Mouse (Mus musculus) gastrocnemius, adult 18-20 months (tissue): ENCODE results near the gene Rora. TPM values are rescaled to one million over a fixed set of nuclear protein-coding genes. Genes with fewer than 3 reads are reported as not detected.
A peak's percentile ranks its signal among the peaks of the same experiment; 100 is the strongest.

Experiments used
- DNase-seq: peaks from one replicate; pipeline ENCODE4 v3.0.0; 2021; ENCODE audit warnings: low spot score
- total RNA-seq, 2 experiments: library from RNA; stranded (reverse); gene quantifications; 2 replicates each; pipeline ENCODE4 v1.2.3; 2021

The Rora gene
- total RNA-seq, 2 experiments from 2014 or later = 73.5 to 85.0 TPM

- DNase-seq = peak; percentile 57
Observed at GRCm38 (mm10) chr9:69334106-69334505, 680.5 kb downstream of the Rora start.

GRCm38 (mm10) chr9:69336063-69336462, 682.5 kb downstream of the Rora start:
- no peak for DNase-seq

- DNase-seq = peak; percentile 21
Observed at GRCm38 (mm10) chr9:69339199-69339598, 685.6 kb downstream of the Rora start.

GRCm38 (mm10) chr9:69339829-69340228, 686.2 kb downstream of the Rora start:
- DNase-seq = no peak

GRCm38 (mm10) chr9:69340421-69340820, 686.8 kb downstream of the Rora start:
- no peak for DNase-seq

GRCm38 (mm10) chr9:69343881-69344280, 690.3 kb downstream of the Rora start:
- DNase-seq = no peak

- DNase-seq = no peak
Observed at GRCm38 (mm10) chr9:69345550-69345949, 692.0 kb downstream of the Rora start.

- DNase-seq = no peak
Observed at GRCm38 (mm10) chr9:69347796-69348195, 694.2 kb downstream of the Rora start.

GRCm38 (mm10) chr9:69349537-69349936, 696.0 kb downstream of the Rora start:
- DNase-seq = no peak

- DNase-seq = no peak
Observed at GRCm38 (mm10) chr9:69354228-69354627, 700.6 kb downstream of the Rora start.

GRCm38 (mm10) chr9:69357834-69358233, 704.2 kb downstream of the Rora start:
- peak; percentile 61 for DNase-seq

GRCm38 (mm10) chr9:69358797-69359196, 705.2 kb downstream of the Rora start:
- DNase-seq = no peak

- no peak for DNase-seq
Observed at GRCm38 (mm10) chr9:69361951-69362445, 708.4 kb downstream of the Rora start.

GRCm38 (mm10) chr9:69362766-69363165, 709.2 kb downstream of the Rora start:
- peak; percentile 58 for DNase-seq

GRCm38 (mm10) chr9:69364117-69364516, 710.5 kb downstream of the Rora start:
- DNase-seq = no peak

GRCm38 (mm10) chr9:69367055-69367454, 713.5 kb downstream of the Rora start:
- no peak for DNase-seq

GRCm38 (mm10) chr9:69368071-69368470, 714.5 kb downstream of the Rora start:
- peak; percentile 78 for DNase-seq

- no peak for DNase-seq
Observed at GRCm38 (mm10) chr9:69371046-69371724, 717.6 kb downstream of the Rora start.

GRCm38 (mm10) chr9:69372871-69373270, 719.3 kb downstream of the Rora start:
- DNase-seq = no peak

GRCm38 (mm10) chr9:69376982-69377653, 723.5 kb downstream of the Rora start:
- no peak for DNase-seq

- DNase-seq = no peak
Observed at GRCm38 (mm10) chr9:69377654-69378045, 724.1 kb downstream of the Rora start.

GRCm38 (mm10) chr9:69380546-69380945, 727.0 kb downstream of the Rora start:
- DNase-seq = no peak

GRCm38 (mm10) chr9:69381741-69382140, 728.2 kb downstream of the Rora start:
- no peak for DNase-seq
